Mouse (Mus musculus) spleen, adult 2 months (tissue): ENCODE results near the gene Sept3. TPM values are rescaled to one million over a fixed set of nuclear protein-coding genes. Genes with fewer than 3 reads are reported as not detected.

ENCODE experiments used
- DNase-seq, 2 experiments: peaks; one replicate each; pipeline versions ENCODE4 v3.0.0 to v3.0.0-alpha.2; 2012 to 2021; ENCODE audit warnings: low spot score in 2 of 2, low read depth in 1 of 2
- H3K27ac ChIP-seq: fragments of 200-500 bp; 2 replicates; pipeline ENCODE4 v1.5.1; 2012; ENCODE audit warnings: low read length, inconsistent platforms; ENCODE audit not compliant: insufficient read depth
- H3K27me3 ChIP-seq: fragments of 200-500 bp; 2 replicates; pipeline ENCODE4 v1.6.1; 2012; ENCODE audit warnings: mild to moderate bottlenecking, moderate library complexity, low read length, inconsistent platforms; ENCODE audit not compliant: control insufficient read depth, insufficient read depth
- H3K36me3 ChIP-seq: fragments of 200-500 bp; 2 replicates; pipeline ENCODE4 v1.6.1; 2012; ENCODE audit warnings: mild to moderate bottlenecking, low read length, inconsistent platforms; ENCODE audit not compliant: control insufficient read depth, insufficient read depth
- H3K4me1 ChIP-seq: fragments of 200-500 bp; 2 replicates; pipeline ENCODE4 v1.6.1; 2011; ENCODE audit warnings: inconsistent platforms; ENCODE audit not compliant: control insufficient read depth, insufficient read depth, insufficient read length
- H3K4me3 ChIP-seq: fragments of 200-500 bp; 2 replicates; pipeline ENCODE4 v1.5.1; 2011; ENCODE audit warnings: mild to moderate bottlenecking, inconsistent platforms; ENCODE audit not compliant: insufficient read depth, insufficient read length; ENCODE audit errors: extremely low read depth
- CTCF ChIP-seq: fragments of 200-500 bp; IDR thresholded peaks from 2 replicates; pipeline ENCODE4 v1.5.1; 2011; ENCODE audit warnings: mild to moderate bottlenecking, inconsistent platforms; ENCODE audit not compliant: insufficient read depth, insufficient read length, insufficient replicate concordance; ENCODE audit errors: extremely low read depth
- POLR2A ChIP-seq: fragments of 200-500 bp; IDR thresholded peaks from 2 replicates; pipeline ENCODE4 v1.6.1; 2011; ENCODE audit warnings: low read depth, low read length, inconsistent platforms
- WGBS: fragments of 180-500 bp; shearing (Covaris S2); methylation state at CpG from one replicate; pipeline ENCODE4 v1.1.7; 2018; 5-methylcytosine and 5-hydroxymethylcytosine counted together
- polyA plus RNA-seq: library from polyadenylated mRNA; depleted of rRNA; stranded (reverse); fragments of >200 nt; gene quantifications from 2 replicates; pipeline ENCODE4 v1.2.3, GENCODE M21; 2012; rRNA removed

Gene Sept3
- polyA plus RNA-seq, 1 experiment, result 1.8 TPM

DNA sequence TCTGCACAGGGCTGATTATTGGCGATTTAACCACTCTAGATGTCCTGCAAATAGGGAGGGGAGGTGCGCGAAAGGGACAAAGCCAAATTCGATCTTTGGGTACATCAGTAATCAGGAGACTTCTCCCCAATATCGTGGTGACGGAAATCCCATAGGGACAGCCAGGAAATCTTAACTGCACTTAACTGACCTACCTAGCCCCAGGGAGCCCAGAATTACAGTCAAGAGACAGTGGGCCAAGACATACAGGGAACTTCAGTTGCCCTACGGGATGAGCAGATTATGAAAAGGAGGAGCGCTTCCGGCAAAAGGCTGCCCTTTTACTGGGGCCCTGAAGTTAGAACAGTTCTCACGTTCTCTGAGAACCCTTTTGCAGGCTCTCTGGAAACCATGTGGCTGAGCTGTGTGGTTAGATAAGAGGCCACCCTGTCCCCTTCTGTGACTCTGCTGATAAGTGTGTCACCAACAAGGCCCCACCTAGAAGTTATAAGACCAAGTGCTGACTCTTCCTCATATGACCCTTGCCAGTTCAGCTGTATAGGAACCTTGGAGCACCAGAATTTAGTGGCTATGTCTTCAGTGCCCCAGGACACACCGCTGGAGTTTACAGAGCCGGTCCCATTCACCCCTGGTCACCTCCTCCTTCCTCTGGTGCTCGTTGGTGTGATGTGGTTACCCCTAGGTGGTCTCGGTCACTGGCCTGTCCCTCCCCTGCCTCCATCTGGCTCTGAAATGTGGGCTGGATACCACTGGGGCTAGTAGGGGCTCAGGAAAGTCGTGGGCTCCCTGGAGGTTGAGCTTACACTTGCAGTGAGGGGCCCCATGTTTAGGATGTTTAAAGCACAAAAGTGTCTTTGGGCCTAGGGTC lies 67.2 kb downstream of the Sept3 start:
- no peak for TF ChIP-seq POLR2A
- TF ChIP-seq CTCF, result no peak
- no peaks in the 10 kb centered on the region for H3K27me3 ChIP-seq
- no peaks in the 10 kb centered on the region for H3K36me3 ChIP-seq
- WGBS, result 27% methylated on average over 15 of the region's 15 CpGs
- peak overlapping the region; percentile 49; the same call in 1 of the 2 replicates for H3K4me3 ChIP-seq
- H3K27ac ChIP-seq, result peak overlapping the region; percentile 71
- H3K4me1 ChIP-seq, result peaks cover 8% of the 10 kb centered on the region
- DNase-seq, result no peak

DNA sequence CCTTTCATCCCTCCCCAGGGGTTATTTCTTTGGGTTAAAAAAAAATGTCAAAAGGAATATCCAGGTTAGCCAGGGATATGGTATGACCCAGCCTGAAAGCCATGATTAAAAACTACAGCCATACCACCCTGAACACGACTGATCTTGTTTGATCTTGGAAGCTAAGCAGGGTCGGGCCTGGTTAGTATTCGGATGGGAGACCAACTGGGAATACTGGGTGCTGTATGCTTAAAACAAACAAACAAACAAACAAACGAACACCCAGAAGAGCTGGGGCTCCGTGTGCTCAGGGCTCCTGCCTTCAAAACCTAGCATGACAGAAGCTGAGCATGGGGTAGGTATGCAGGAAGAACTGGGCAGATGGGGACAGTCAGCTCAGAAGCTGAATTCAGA lies 67.8 kb downstream of the Sept3 start:
- no peak overlapping the region for H3K4me3 ChIP-seq
- peak overlapping the region; percentile 71; the same call in 1 of the 2 replicates for H3K27ac ChIP-seq
- H3K4me1 ChIP-seq, result peaks cover 12% of the 10 kb centered on the region
- H3K36me3 ChIP-seq, result no peaks in the 10 kb centered on the region
- WGBS, result 81% methylated on average over 5 of the region's 5 CpGs
- TF ChIP-seq CTCF, result no peak
- TF ChIP-seq POLR2A, result no peak
- no peaks in the 10 kb centered on the region for H3K27me3 ChIP-seq
- no peak for DNase-seq

DNA sequence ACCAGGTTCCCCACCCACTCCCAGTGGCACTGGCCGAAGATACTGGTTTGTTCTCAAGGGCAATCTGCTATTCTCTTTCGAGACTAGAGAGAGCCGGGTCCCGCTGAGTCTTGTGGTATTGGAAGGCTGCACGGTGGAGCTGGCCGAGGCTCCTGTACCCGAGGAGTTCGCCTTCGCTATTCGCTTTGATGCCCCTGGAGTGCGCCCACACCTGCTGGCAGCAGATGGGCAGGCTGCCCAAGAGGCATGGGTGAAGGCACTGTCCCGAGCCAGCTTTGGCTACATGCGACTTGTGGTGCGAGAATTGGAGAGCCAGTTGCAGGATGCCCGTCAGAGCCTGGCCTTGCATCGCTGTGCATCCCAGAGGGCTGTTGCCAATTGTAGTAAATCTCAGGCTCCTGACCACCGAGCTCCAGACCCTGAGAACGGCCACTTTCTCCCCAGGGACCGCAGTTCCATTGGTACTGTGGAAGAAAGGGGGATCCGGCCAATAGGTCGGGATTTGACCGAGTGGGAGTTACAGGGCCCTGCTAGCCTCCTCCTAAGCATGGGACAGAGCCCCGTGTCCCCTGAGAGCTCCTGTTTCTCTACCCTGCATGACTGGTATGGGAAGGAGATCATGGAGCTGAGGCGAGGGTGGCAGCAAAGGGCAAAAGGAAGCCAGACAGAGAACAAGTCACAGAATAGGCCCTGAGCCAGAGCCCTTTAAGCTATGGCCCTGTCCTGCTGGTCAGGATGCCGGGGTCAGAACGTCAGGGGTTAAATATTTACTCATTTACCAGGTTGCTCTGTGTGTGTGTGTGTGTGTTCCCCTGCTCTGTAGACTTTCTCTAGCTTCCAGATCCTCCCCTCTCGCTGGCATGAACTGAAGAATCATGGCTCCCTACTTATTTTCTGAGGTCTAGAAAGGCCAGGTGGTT lies 68.9 kb downstream of the Sept3 start:
- H3K36me3 ChIP-seq, result peaks cover 3% of the 10 kb centered on the region
- DNase-seq, result no peak
- TF ChIP-seq CTCF (no peak), POLR2A (no peak)
- WGBS, result 90% methylated on average over 27 of the region's 27 CpGs
- no peaks in the 10 kb centered on the region for H3K27me3 ChIP-seq
- no peak overlapping the region for H3K4me3 ChIP-seq
- H3K27ac ChIP-seq, result no peak overlapping the region
- peaks cover 9% of the 10 kb centered on the region for H3K4me1 ChIP-seq

Other genes with a start within 250 kb of the Sept3 start
- gene Desi1, start 241.0 kb upstream of the Sept3 start, polyA plus RNA-seq, result 15.4 and 18.1 TPM in 2 replicates
- gene Snu13, start 227.3 kb upstream of the Sept3 start, polyA plus RNA-seq, result 34.5 and 37.5 TPM in 2 replicates
- gene 4930407I10Rik, start 215.7 kb upstream of the Sept3 start, polyA plus RNA-seq, result not detected in 2 replicates
- gene Mei1, start 204.9 kb upstream of the Sept3 start, polyA plus RNA-seq, result 0.05 TPM in 1 of 2 replicates, not detected in the other
- gene Ccdc134, start 147.0 kb upstream of the Sept3 start, polyA plus RNA-seq, result 16.2 and 16.7 TPM in 2 replicates
- gene Srebf2, start 127.7 kb upstream of the Sept3 start, polyA plus RNA-seq, result 204 and 317 TPM in 2 replicates
- gene Shisa8, start 62.1 kb upstream of the Sept3 start, polyA plus RNA-seq, result 5.4 and 14.7 TPM in 2 replicates
- gene Tnfrsf13c, start 50.5 kb upstream of the Sept3 start, polyA plus RNA-seq, result 120 and 179 TPM in 2 replicates
- gene Cenpm, start 30.1 kb upstream of the Sept3 start, polyA plus RNA-seq, result 10.2 and 16.8 TPM in 2 replicates
- 0.05 and 0.08 TPM in 2 replicates for gene 1500009C09Rik, start 22.5 kb upstream of the Sept3 start, polyA plus RNA-seq
- 0.07 TPM in 1 of 2 replicates, not detected in the other for gene Wbp2nl, start 24.1 kb downstream of the Sept3 start, polyA plus RNA-seq
- gene Naga, start 64.0 kb downstream of the Sept3 start, polyA plus RNA-seq, result 121 and 123 TPM in 2 replicates
- gene Pheta2, start 64.0 kb downstream of the Sept3 start, polyA plus RNA-seq, result 5.1 and 5.5 TPM in 2 replicates
- 106 and 148 TPM in 2 replicates for gene Smdt1, start 64.1 kb downstream of the Sept3 start, polyA plus RNA-seq
- 95.8 and 162 TPM in 2 replicates for gene Ndufa6, start 79.4 kb downstream of the Sept3 start, polyA plus RNA-seq
- 11.3 and 12.0 TPM in 2 replicates for gene Cyp2d22, start 105.4 kb downstream of the Sept3 start, polyA plus RNA-seq
- gene Cyp2d11, start 119.1 kb downstream of the Sept3 start, polyA plus RNA-seq, result not detected in 2 replicates
- 0.08 and 0.19 TPM in 2 replicates for gene Cyp2d10, start 132.3 kb downstream of the Sept3 start, polyA plus RNA-seq
- gene Cyp2d9, start 158.5 kb downstream of the Sept3 start, polyA plus RNA-seq, result not detected in 2 replicates